Mouse (Mus musculus): ENCODE results near the gene Madcam1.

DNA sequence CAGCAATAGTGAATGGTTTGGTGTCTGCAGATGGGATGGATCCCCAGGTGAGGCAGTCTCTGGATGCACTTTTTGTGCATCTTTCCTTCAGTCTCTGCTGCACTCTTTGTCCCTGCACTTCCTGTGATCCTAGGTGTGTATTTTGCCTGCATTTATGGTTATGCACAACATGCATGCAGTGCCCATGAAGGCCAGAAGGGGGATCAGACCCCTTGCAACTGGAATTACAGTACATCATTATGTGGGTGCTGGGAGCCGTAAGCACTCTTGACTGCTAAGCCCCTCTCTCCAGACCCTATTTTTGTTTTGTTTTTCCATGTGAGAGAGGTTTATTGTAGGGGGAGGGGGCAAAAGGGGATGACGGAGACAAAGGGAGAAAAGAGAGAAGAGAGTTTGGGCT is 4.1 kb upstream of the Madcam1 start:
- TF ChIP-seq POLR2A (IDR thresholded peaks at IDR 0.05; ENCODE audit: borderline replicate concordance, insufficient read depth, low read length) (no peak), CTCF (IDR thresholded peaks at IDR 0.05; ENCODE audit: borderline replicate concordance, insufficient read depth, low read depth, low read length) (0 out of 2 replicates have a peak, but pooled peaks have one; percentile 9)
